Mouse (Mus musculus) hindbrain, embryonic 10.5 days (tissue): Measurements from ENCODE around the gene Fam222a. TPM values are rescaled to one million over a fixed set of nuclear protein-coding genes. Genes with fewer than 3 reads are reported as not detected.
A peak's percentile ranks its signal among the peaks of the same experiment; 100 is the strongest.

Experiments
- DNase-seq: peaks from one replicate; pipeline ENCODE4 v3.0.0-alpha.2; 2017; ENCODE audit warnings: low spot score
- H3K27ac ChIP-seq: fragments of 300-500 bp; sonication (generic); 2 replicates; pipeline ENCODE4 v1.5.1; 2016; ENCODE audit warnings: mild to moderate bottlenecking, moderate library complexity
- H3K27me3 ChIP-seq: fragments of 300-500 bp; sonication (generic); 2 replicates; pipeline ENCODE4 v1.6.1; 2016; ENCODE audit warnings: mild to moderate bottlenecking; ENCODE audit not compliant: poor library complexity, insufficient read depth, severe bottlenecking
- H3K36me3 ChIP-seq: fragments of 300-500 bp; sonication (generic); 2 replicates; pipeline ENCODE4 v1.6.1; 2016; ENCODE audit warnings: mild to moderate bottlenecking, moderate library complexity
- H3K4me1 ChIP-seq: fragments of 300-500 bp; sonication (generic); replicated peaks from 2 replicates; pipeline ENCODE4 v1.6.1; 2016; ENCODE audit warnings: mild to moderate bottlenecking
- H3K4me3 ChIP-seq: fragments of 300-500 bp; sonication (generic); 2 replicates; pipeline ENCODE4 v1.5.1; 2016; ENCODE audit warnings: mild to moderate bottlenecking, moderate library complexity
- H3K9me3 ChIP-seq: fragments of 300-500 bp; sonication (generic); 2 replicates; pipeline ENCODE4 v1.6.1; 2016; ENCODE audit warnings: mild to moderate bottlenecking, moderate library complexity
- WGBS: fragments of 180-500 bp; shearing (Covaris S2); methylation state at CpG from one replicate; pipeline ENCODE4 v1.1.7; 2016; 5-methylcytosine and 5-hydroxymethylcytosine counted together
- polyA plus RNA-seq: library from polyadenylated mRNA; unstranded; fragments of >200 nt; fragmentation: Nextera tagmentation; extraction: Ambion mirVana; gene quantifications from 2 replicates; pipeline ENCODE4 v1.2.1, GENCODE M21; 2016

Fam222a gene
- polyA plus RNA-seq, result 3.9 and 6.5 TPM in 2 replicates

DNA sequence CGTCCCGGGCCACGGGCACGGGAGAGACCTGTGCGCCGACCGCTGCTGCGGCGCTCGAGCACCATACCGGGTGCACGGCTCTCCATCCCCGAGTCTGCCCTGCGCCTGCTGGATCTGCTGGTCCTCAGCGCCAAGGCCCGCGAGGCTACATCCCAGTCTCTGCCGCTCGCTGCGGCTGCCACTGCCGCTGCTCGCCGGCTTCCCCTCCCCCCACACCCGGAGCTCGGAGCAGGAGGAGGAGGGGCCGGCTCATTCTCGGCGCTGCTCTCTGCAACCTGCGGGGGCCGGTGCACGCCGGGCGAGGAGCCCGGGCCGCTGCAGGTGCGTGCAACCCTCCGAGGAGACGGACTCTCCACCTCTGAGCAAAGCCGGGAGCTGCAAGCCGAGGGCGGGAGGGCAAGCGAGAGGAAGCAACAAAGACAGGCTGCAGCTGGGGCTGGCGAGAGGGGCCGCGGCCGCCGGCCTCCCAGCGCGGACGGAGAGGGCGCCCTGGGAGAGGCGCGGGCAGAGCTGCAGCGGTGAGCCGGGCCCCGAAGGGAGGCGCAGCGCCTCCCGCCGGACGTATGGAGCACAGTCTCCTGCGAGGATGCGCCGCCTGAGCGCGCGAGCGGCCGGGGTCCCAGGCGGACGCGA lies at the start of gene Fam222a:
Fam222a (plus strand) TSS at position 452 of the 633 bp plus-strand sequence.
- WGBS, result under 1% methylated on average over 72 of the region's 72 CpGs
- Histone ChIP-seq H3K4me1 (peaks cover 75% of the 10 kb centered on the region), H3K27me3 (peaks cover 63% of the 10 kb centered on the region), H3K9me3 (peaks cover 10% of the 10 kb centered on the region), H3K36me3 (no peaks in the 10 kb centered on the region), H3K27ac (peak within 1 kb of the TSS; percentile 89), H3K4me3 (peak within 1 kb of the TSS; percentile 84)
- DNase-seq, result peak; percentile 82

DNA sequence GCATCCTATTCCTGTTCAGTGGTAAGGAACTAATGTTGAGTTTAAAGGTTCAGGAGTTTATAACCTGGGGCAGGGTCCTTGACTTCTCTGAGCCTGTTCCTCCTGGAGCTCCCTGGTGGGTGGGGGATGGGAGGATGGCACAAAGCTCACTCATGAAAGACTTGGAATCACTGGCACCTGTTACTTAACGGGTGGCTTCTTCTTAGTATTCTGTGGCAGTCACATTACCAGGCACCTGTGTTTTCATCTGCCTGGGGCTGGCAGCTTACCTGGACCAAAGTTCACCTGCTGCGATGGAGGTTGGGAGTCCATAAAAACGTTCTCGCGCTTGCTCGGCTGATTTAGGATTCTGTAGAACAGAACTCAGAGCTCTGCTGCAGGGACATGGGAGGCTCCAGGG lies 39.5 kb upstream of the Fam222a start:
- WGBS, result 89% methylated on average over 6 of the region's 6 CpGs

DNA sequence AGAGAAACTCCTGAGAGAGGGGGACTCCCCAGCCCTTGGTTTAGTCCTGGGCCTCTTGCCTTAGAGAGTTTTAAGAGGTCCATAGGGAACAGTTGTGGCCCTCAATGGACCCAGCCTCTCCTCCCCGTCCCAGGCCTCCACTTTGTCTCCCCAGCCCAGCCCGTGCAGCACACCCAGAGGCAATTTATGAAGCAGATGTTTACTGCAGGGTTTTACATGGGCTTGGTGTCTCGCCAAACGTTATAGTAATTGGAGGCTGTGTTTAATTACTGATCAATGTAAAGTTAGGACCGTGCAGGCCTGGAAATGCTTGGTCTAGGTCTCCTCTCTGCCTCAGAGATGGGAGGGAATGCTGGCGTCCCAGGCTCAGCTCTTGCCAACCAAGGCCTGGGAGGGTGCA lies 37.5 kb upstream of the Fam222a start:
- 78% methylated on average over 6 of the region's 6 CpGs for WGBS
- Histone ChIP-seq H3K36me3 (no peaks in the 10 kb centered on the region), H3K27ac (no peak overlapping the region), H3K4me1 (0 out of 2 replicates have a peak, but pooled peaks cover 3% of the 10 kb centered on the region), H3K27me3 (peaks cover 6% of the 10 kb centered on the region; the same call in 1 of the 2 replicates), H3K4me3 (no peak overlapping the region), H3K9me3 (no peaks in the 10 kb centered on the region)
- no peak for DNase-seq

More for the DNA sequence above, 39.5 kb upstream of the Fam222a start:
- no peak overlapping the region for H3K4me3 ChIP-seq
- DNase-seq, result no peak
- 0 out of 2 replicates have a peak, but pooled peaks cover 3% of the 10 kb centered on the region for H3K4me1 ChIP-seq
- no peaks in the 10 kb centered on the region for H3K36me3 ChIP-seq
- H3K9me3 ChIP-seq, result no peaks in the 10 kb centered on the region
- no peaks in the 10 kb centered on the region for H3K27me3 ChIP-seq
- no peak overlapping the region for H3K27ac ChIP-seq

DNA sequence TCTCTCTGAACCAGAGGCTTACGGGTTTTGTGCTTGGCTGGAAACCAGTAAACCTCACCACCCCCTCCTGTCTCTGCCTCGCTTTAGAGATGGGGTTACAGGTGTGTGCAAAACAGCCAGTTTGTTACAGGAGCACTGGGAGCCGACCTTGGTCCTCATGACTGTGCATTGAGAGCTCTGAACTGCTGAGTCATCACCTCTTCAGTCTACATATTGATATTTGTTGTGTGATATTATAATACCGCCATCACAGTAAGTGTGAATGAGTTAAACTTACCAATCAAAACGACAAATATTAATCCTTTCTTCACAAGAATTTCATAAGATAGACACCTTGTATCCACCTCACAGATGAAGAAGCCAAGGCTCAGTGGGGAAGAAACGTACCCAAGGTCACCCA lies 35.8 kb upstream of the Fam222a start:
- H3K4me1 ChIP-seq, result 0 out of 2 replicates have a peak, but pooled peaks cover 3% of the 10 kb centered on the region
- H3K36me3 ChIP-seq, result no peaks in the 10 kb centered on the region
- no peak for DNase-seq
- WGBS, result 81% methylated on average over 6 of the region's 6 CpGs
- no peak overlapping the region for H3K4me3 ChIP-seq
- no peak overlapping the region for H3K27ac ChIP-seq
- H3K27me3 ChIP-seq, result peaks cover 18% of the 10 kb centered on the region
- no peaks in the 10 kb centered on the region for H3K9me3 ChIP-seq

GRCm38 (mm10) chr5:114537308-114538020 lies 30.4 kb upstream of the Fam222a start:
- Histone ChIP-seq H3K27ac (peak overlapping the region; percentile 13; the same call in 1 of the 2 replicates), H3K27me3 (peaks cover 61% of the 10 kb centered on the region), H3K36me3 (no peaks in the 10 kb centered on the region), H3K4me1 (peaks cover 32% of the 10 kb centered on the region), H3K4me3 (peak overlapping the region; percentile 31), H3K9me3 (0 out of 2 replicates have a peak, but pooled peaks cover 1% of the 10 kb centered on the region)
- peak; percentile 42 for DNase-seq
- 8% methylated on average over 26 of the region's 26 CpGs for WGBS

DNA sequence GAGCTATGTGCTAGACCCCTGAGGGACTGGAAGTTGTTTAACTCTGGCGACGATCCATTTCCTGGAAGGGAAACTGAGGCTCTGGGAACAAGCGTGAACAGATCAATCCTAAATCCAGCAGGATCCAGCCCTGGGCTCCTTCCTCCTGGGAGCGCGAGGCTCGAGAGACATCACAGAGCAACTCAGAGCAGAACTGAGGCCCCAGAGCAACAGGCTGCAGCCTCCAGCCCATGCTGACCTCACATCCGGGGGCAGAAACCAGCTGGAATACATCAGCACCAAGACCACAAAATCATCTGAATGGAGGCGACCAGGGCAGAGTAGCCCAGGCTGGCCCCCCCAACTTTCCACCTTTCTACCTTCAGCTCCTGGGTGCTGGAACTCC lies 29.8 kb upstream of the Fam222a start:
- H3K4me3 ChIP-seq, result peak overlapping the region; percentile 31
- no peaks in the 10 kb centered on the region for H3K36me3 ChIP-seq
- peaks cover 61% of the 10 kb centered on the region for H3K27me3 ChIP-seq
- DNase-seq, result peak; percentile 30
- H3K9me3 ChIP-seq, result 0 out of 2 replicates have a peak, but pooled peaks cover 4% of the 10 kb centered on the region
- peak overlapping the region; percentile 13; the same call in 1 of the 2 replicates for H3K27ac ChIP-seq
- peaks cover 32% of the 10 kb centered on the region for H3K4me1 ChIP-seq
- 27% methylated on average over 8 of the region's 8 CpGs for WGBS

DNA sequence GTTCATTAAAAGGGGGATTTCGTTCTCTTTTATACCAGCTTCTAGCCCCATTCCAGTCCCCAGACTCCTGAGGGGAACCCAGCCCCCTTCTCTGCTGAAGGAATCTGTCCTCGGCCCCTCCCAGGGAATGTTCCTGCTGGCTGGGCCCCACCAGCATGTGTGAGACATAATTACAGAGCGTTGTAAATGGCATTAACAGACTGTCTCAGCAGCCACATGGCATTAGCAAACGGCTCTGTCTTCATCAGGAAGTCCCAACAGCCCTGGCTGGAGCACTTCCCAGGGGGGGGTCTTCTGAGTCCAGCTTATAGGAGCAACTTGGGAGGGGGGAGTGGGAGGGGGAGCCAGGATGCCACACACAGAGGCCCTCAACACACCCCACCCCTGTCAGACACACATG lies 29.1 kb upstream of the Fam222a start:
- peak; percentile 14 for DNase-seq
- no peak overlapping the region for H3K4me3 ChIP-seq
- peaks cover 61% of the 10 kb centered on the region for H3K27me3 ChIP-seq
- 54% methylated on average over 4 of the region's 4 CpGs for WGBS
- peaks cover 32% of the 10 kb centered on the region for H3K4me1 ChIP-seq
- H3K27ac ChIP-seq, result 0 out of 2 replicates have a peak overlapping the region, but pooled peaks have one; percentile 29
- H3K36me3 ChIP-seq, result no peaks in the 10 kb centered on the region
- 0 out of 2 replicates have a peak, but pooled peaks cover 6% of the 10 kb centered on the region for H3K9me3 ChIP-seq

- Histone ChIP-seq H3K4me1 (peaks cover 32% of the 10 kb centered on the region), H3K36me3 (no peaks in the 10 kb centered on the region), H3K9me3 (peaks cover 11% of the 10 kb centered on the region; the same call in 1 of the 2 replicates), H3K27ac (no peak overlapping the region), H3K4me3 (no peak overlapping the region), H3K27me3 (peaks cover 61% of the 10 kb centered on the region)
- WGBS, result 62% methylated on average over 6 of the region's 6 CpGs
- DNase-seq, result no peak
These were observed 28.1 kb upstream of the Fam222a start for GRCm38 (mm10) chr5:114539766-114540165.

DNA sequence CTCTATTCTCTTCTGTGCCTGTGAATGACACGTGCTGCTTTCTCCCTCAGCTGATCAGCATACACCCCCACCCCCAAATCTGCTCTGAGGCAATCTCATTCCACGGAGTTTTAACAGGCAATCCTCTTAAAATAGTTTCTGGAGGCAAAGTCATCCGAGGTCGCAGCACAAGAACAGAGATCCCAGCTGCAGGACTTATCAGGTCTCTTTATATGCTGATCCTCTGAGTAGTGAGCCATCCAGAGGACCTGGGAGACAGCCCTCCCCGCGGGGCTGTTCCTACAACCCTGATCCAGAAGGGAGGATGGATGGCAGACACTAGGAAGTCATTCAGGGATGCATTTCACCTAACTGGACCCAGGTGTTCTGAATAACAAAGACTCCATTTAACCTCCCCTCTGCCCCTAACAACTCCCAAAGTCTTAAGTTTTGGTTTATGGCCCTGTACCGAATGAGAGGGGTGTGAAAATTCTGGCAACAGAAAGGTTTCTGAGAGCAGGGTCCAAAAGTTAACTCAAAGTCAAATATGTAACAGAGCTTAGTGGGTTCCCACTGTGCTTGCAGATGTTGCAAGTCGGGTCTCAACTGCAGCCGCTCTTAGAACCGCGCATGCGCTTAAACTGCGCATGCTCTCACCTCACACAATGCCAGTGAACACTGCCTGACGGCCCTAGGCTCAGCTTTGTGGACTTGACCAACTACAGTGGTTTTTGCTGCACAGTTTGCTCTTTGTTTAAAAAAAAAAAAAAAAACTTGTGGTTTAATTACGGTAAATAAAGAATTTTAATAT lies 26.0 kb upstream of the Fam222a start:
- peaks cover 45% of the 10 kb centered on the region for H3K27me3 ChIP-seq
- peak; percentile 38 for DNase-seq
- peaks cover 32% of the 10 kb centered on the region for H3K4me1 ChIP-seq
- H3K27ac ChIP-seq, result no peak overlapping the region
- peaks cover 11% of the 10 kb centered on the region; the same call in 1 of the 2 replicates for H3K9me3 ChIP-seq
- no peak overlapping the region for H3K4me3 ChIP-seq
- H3K36me3 ChIP-seq, result no peaks in the 10 kb centered on the region
- 37% methylated on average over 15 of the region's 15 CpGs for WGBS

DNA sequence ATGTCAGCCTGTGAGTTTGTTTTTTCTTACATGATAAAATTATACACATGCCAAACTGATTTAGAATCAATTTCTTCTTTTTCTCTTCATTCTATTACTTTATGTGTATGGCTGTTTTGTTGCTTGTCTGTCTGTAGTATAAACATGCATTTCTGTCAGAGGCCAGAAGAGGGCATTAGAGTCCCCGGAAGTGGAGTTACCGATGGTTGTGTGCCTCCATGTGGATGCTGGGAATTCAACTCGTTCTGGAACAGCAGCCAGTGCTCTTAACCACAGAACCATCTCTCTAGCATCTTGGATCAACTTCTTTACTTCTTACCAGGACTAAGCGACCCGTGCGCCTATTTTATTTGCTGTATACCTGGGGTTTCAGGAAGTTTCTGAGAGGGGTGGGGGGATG lies 24.2 kb upstream of the Fam222a start:
- Histone ChIP-seq H3K27me3 (peaks cover 28% of the 10 kb centered on the region), H3K27ac (no peak overlapping the region), H3K4me3 (no peak overlapping the region), H3K9me3 (peaks cover 11% of the 10 kb centered on the region; the same call in 1 of the 2 replicates), H3K36me3 (no peaks in the 10 kb centered on the region), H3K4me1 (peaks cover 18% of the 10 kb centered on the region)
- WGBS, result 87% methylated on average over 6 of the region's 6 CpGs
- no peak for DNase-seq

DNA sequence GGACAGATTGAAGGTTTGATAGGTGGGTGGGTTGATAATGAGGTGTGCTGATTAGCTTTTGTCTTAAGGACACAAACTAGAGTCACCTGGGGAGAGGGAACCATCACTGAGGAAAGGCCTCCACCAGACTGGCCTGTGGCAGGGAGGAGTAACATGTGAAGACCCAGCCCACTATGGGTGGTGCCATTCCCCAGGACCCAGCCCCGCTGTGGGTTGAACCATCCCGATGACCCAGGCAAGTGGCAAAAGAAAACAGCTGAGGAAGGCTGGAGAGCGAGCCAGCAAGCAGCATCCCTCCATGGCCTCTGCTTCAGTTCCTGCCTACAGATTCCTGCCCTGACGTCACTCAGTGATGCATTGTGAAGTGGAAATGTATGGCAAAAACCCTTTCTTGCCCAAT lies 23.6 kb upstream of the Fam222a start:
- no peak for DNase-seq
- Histone ChIP-seq H3K9me3 (peaks cover 11% of the 10 kb centered on the region; the same call in 1 of the 2 replicates), H3K27me3 (peaks cover 23% of the 10 kb centered on the region), H3K4me3 (no peak overlapping the region), H3K4me1 (peaks cover 15% of the 10 kb centered on the region; the same call in 1 of the 2 replicates), H3K27ac (no peak overlapping the region), H3K36me3 (no peaks in the 10 kb centered on the region)
- WGBS, result 88% methylated on average over 4 of the region's 4 CpGs

- peaks cover 11% of the 10 kb centered on the region; the same call in 1 of the 2 replicates for H3K9me3 ChIP-seq
- H3K27me3 ChIP-seq, result peaks cover 15% of the 10 kb centered on the region
- no peak for DNase-seq
- H3K27ac ChIP-seq, result no peak overlapping the region
- no peak overlapping the region for H3K4me3 ChIP-seq
- H3K4me1 ChIP-seq, result peaks cover 14% of the 10 kb centered on the region
- WGBS, result 88% methylated on average over 9 of the region's 9 CpGs
- no peaks in the 10 kb centered on the region for H3K36me3 ChIP-seq
These were observed 22.7 kb upstream of the Fam222a start for GRCm38 (mm10) chr5:114545076-114545475.
